Mouse (Mus musculus): ENCODE measurements around the gene Wwc1. TPM values are rescaled to one million over a fixed set of nuclear protein-coding genes. Genes with fewer than 3 reads are reported as not detected.

The Wwc1 gene
- 6.0 and 7.2 TPM in 2 replicates for polyA plus RNA-seq (2014; fragmentation: Nextera tagmentation; extraction: Ambion mirVana)

DNA sequence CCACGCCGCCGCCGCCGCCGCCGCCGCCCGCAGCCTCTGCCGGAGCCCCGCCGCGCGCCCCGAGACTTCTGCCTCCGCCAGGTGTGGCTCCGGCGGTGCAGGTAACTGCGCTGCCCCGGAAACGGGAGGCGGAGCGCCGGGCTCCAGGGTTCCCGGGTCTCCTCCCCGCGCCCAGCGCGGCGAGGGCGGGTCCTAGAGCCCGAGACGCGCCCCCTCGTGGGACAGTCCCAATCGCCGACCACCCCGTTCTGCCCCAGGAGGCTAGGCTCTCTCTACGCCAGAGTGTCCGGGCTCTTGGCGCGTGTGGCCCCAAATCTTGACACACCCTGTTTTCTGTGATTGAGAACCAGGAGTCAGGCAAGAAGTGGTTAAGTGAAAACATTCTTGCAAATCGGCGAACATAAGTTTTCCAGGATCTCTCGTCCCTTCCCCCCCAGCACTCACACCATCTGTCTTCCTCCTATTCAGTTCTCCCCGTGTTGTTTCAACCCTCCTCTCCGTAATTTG, at the start of gene Wwc1:
Gene Wwc1, minus strand, starts transcription at position 117 of the 507 bp plus-strand sequence.
- ATAC-seq (ENCODE audit: low read depth): peak; percentile 68
- Histone ChIP-seq H3K27me3 (ENCODE audit: control insufficient read depth, insufficient read depth, low read length) (no peaks in the 10 kb centered on the region), H3K4me3 (ENCODE audit: low read depth, low read length) (peak within 1 kb of the TSS; percentile 60), H3K9me3 (ENCODE audit: control insufficient read depth, low read length) (no peaks in the 10 kb centered on the region), H3K27ac (ENCODE audit: low read depth, low read length) (no peak within 1 kb of the TSS), H3K4me1 (ENCODE audit: control insufficient read depth, insufficient read depth, low read length) (peaks cover 9% of the 10 kb centered on the region; the same call in 1 of the 2 replicates), H3K9ac (replicated peaks; ENCODE audit: low read depth, low read length) (peak within 1 kb of the TSS; percentile 86), H3K4me2 (ENCODE audit: low read depth, low read length) (peak within 1 kb of the TSS; percentile 78), H3K36me3 (ENCODE audit: control insufficient read depth, insufficient read depth, low read length) (no peaks in the 10 kb centered on the region)
- WGBS: 0% methylated on average over 38 of the region's 47 CpGs

DNA sequence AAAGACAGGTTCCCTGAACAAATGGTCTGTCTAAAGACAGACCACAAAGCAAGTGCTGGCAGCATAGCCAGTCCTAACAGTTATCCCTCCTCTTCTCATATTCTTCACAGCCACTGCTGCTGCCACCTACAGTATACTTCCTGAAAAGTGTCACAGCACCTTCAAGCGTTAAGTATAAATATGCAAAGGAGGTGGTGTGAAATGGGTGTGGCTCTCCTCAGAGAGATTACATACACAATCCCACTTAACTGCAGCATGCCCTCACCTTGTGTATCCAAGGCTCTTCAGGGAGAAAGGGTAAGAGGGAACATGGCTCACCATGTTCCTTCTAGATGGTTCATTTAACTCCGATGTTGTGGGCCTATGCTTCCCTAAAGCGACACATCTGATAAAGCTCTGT, 39.7 kb upstream of the Wwc1 start:
- Histone ChIP-seq H3K27ac (ENCODE audit: low read depth, low read length) (no peak overlapping the region), H3K9ac (replicated peaks; ENCODE audit: low read depth, low read length) (no peak overlapping the region), H3K4me1 (ENCODE audit: control insufficient read depth, insufficient read depth, low read length) (no peaks in the 10 kb centered on the region), H3K4me3 (ENCODE audit: low read depth, low read length) (no peak overlapping the region), H3K27me3 (ENCODE audit: control insufficient read depth, insufficient read depth, low read length) (no peaks in the 10 kb centered on the region), H3K4me2 (ENCODE audit: low read depth, low read length) (no peak overlapping the region), H3K9me3 (ENCODE audit: control insufficient read depth, low read length) (no peaks in the 10 kb centered on the region), H3K36me3 (ENCODE audit: control insufficient read depth, insufficient read depth, low read length) (peaks cover 9% of the 10 kb centered on the region; the same call in 1 of the 2 replicates)
- WGBS: 65% methylated on average over 3 of the region's 3 CpGs
- no peak for ATAC-seq (ENCODE audit: low read depth)

DNA sequence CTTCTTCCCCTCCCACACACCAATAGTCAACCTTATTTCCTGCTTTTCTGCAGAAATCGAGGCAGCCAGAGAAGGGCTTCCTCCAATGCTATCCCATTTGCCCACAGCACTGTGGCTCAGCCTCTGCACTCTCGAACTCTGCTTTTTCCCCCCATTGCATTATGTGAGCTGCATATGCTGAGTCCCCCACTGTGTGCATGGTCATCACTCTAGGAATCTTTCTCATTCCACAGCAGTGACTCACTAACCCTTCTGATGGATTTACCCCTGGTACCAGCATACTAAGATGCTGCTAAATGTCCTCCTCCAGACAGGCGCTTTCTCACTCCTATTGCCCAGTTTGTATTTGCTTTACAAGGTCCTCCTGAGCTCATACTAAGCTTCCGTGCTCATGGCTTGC, 32.9 kb upstream of the Wwc1 start:
- Histone ChIP-seq H3K9ac (replicated peaks; ENCODE audit: low read depth, low read length) (no peak overlapping the region), H3K36me3 (ENCODE audit: control insufficient read depth, insufficient read depth, low read length) (no peaks in the 10 kb centered on the region), H3K27ac (ENCODE audit: low read depth, low read length) (no peak overlapping the region), H3K4me3 (ENCODE audit: low read depth, low read length) (no peak overlapping the region), H3K9me3 (ENCODE audit: control insufficient read depth, low read length) (no peaks in the 10 kb centered on the region), H3K27me3 (ENCODE audit: control insufficient read depth, insufficient read depth, low read length) (no peaks in the 10 kb centered on the region), H3K4me1 (ENCODE audit: control insufficient read depth, insufficient read depth, low read length) (peaks cover 6% of the 10 kb centered on the region; the same call in 1 of the 2 replicates), H3K4me2 (ENCODE audit: low read depth, low read length) (no peak overlapping the region)
- no peak for ATAC-seq (ENCODE audit: low read depth)
- 82% methylated on average over 4 of the region's 4 CpGs for WGBS

DNA sequence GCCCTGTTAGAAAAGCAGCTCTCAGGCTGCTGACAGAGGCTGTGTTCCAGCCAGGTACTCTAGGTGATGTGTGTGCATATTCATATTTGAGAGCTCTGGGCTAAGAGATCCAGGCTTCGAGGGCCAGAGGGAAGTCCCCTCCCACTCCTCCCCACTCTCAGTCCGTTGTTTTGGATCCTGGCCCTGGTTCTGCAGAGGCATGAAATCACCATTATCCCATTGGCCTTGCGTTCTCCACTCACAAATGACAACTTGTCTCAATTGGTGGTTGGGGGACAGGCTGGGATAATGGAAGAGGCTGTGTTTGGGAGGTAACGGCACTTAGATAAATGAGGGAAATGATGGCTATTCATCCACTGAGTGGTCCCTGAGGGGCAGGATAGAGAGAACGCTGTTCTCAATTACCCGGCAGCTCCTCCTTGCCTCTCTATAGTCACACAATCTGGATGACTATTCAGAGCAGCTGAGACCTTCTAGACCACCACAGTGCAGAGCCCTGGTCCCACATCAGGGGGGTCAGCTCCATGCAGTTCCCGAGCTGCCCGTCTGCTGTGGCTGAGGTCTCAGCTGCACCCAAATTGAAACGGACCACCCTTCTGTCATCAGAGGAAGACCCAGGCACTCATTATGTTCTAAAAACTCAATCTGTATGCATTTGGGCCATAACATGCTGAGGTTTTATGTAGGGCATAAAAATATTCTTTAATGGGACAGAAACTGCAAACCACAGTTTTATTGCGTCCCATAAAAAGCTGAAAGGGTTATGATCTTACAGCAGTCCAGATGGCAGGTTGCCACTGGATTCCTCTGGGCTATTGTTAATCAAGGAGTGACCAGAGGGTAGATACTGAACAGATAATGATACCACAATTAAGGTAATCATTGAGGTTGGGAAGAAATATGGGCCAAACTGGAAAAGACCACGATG, 29.2 kb upstream of the Wwc1 start:
- no peaks in the 10 kb centered on the region for H3K9me3 ChIP-seq (ENCODE audit: control insufficient read depth, low read length)
- H3K36me3 ChIP-seq (ENCODE audit: control insufficient read depth, insufficient read depth, low read length): 0 out of 2 replicates have a peak, but pooled peaks cover 3% of the 10 kb centered on the region
- no peaks in the 10 kb centered on the region for H3K27me3 ChIP-seq (ENCODE audit: control insufficient read depth, insufficient read depth, low read length)
- H3K4me3 ChIP-seq (ENCODE audit: low read depth, low read length): no peak overlapping the region
- ATAC-seq (ENCODE audit: low read depth): peak; percentile 92
- no peak overlapping the region for H3K4me2 ChIP-seq (ENCODE audit: low read depth, low read length)
- no peak overlapping the region for H3K9ac ChIP-seq (replicated peaks; ENCODE audit: low read depth, low read length)
- 12% methylated on average over 11 of the region's 11 CpGs for WGBS
- H3K4me1 ChIP-seq (ENCODE audit: control insufficient read depth, insufficient read depth, low read length): peaks cover 6% of the 10 kb centered on the region; the same call in 1 of the 2 replicates
- H3K27ac ChIP-seq (ENCODE audit: low read depth, low read length): 0 out of 2 replicates have a peak overlapping the region, but pooled peaks have one; percentile 34

DNA sequence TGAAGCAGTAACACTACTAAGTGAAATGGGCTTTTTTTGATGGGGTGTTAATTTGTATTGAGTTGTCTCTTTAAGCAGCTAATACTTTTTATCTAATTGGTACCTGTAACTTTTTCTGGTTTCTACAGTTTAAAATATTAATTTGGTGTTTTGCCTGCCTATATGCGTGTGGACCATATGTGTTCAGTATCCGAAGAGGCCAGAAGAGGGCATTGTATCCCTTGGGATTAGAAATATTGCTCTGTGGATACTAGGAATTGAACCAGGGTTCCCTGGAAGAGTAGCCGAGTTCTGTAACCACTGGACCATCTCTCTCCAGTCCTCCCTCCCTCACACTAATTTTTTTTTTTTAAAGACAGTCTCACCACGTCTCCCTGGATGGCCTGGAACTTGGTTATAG, 22.6 kb upstream of the Wwc1 start:
- Histone ChIP-seq H3K9ac (replicated peaks; ENCODE audit: low read depth, low read length) (no peak overlapping the region), H3K27me3 (ENCODE audit: control insufficient read depth, insufficient read depth, low read length) (no peaks in the 10 kb centered on the region), H3K36me3 (ENCODE audit: control insufficient read depth, insufficient read depth, low read length) (0 out of 2 replicates have a peak, but pooled peaks cover under 1% of the 10 kb centered on the region), H3K27ac (ENCODE audit: low read depth, low read length) (no peak overlapping the region), H3K4me2 (ENCODE audit: low read depth, low read length) (no peak overlapping the region), H3K9me3 (ENCODE audit: control insufficient read depth, low read length) (no peaks in the 10 kb centered on the region), H3K4me3 (ENCODE audit: low read depth, low read length) (no peak overlapping the region), H3K4me1 (ENCODE audit: control insufficient read depth, insufficient read depth, low read length) (peaks cover 12% of the 10 kb centered on the region)
- ATAC-seq (ENCODE audit: low read depth): no peak
- WGBS: 55% methylated on average over 4 of the region's 4 CpGs

DNA sequence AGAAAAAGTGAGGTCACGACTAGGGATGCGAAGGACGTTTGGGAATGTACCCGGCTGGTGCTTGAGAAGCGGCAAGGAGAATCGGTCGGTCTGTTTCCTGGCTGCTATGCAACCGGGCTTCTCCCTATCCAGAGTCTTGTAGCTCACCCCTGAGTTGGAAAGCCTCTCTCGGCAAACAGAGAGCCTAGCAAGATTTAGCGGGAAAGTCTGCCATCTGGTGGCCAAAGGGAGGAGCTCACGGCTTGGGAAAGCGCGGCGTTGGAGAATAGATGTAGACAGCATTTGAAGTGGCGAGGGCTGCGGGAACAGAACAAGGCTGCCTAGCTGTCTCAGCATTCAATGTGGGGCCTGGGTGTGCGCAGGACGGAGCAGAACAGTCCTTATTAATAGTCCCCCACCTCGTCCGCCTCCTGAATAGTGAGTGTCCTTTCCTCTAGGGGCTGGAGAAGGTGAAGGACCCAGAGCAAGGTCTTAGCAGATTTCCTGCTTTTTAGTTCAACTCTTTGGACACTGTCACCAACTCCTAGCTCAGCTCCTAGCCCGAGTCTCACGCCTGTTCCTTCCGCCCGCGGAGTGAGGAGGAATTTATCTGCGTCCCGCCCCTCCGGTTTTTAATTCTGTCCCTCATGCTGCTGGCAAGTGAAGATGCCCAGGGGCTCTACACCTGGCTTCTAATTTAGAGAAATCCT, 21.1 kb upstream of the Wwc1 start:
- Histone ChIP-seq H3K4me1 (ENCODE audit: control insufficient read depth, insufficient read depth, low read length) (peaks cover 12% of the 10 kb centered on the region), H3K4me3 (ENCODE audit: low read depth, low read length) (no peak overlapping the region), H3K36me3 (ENCODE audit: control insufficient read depth, insufficient read depth, low read length) (no peaks in the 10 kb centered on the region), H3K9me3 (ENCODE audit: control insufficient read depth, low read length) (no peaks in the 10 kb centered on the region), H3K27me3 (ENCODE audit: control insufficient read depth, insufficient read depth, low read length) (no peaks in the 10 kb centered on the region), H3K4me2 (ENCODE audit: low read depth, low read length) (peak overlapping the region; percentile 34), H3K27ac (ENCODE audit: low read depth, low read length) (no peak overlapping the region), H3K9ac (replicated peaks; ENCODE audit: low read depth, low read length) (no peak overlapping the region)
- WGBS: 5% methylated on average over 28 of the region's 28 CpGs
- peak; percentile 90 for ATAC-seq (ENCODE audit: low read depth)

DNA sequence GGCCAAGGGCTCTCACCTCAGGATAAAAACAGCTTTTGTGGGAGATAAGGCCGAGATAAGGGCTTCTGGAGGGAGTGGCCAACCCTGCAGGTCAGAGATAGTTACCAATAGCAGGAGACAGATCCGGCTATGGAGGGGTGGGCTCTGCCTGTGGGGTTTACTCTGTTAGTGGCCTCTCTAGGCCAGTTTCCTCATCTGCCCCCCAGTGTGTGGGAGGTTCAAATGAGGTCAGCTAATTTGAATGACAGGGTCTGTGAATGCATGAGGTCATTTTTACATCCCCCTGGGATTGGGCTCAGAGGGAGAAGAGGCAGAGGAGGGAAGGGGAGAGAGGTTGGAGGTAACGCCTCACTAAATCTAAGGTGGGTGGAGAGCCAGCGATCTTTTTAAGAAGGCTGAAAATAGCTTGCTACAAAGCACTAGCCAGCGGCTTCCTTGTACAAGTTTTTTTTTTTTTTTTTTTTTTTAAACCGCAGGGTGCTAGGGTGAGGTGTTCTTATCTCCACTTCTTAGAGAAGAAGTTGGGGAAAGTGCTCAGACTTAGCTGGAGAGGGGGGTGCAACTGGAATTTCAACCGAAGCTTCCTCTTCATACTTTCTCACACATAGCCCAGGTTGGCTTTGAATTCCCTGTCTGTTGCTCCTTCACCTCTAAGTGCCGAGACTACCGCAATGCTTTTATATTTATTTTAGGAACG, 20.4 kb upstream of the Wwc1 start:
- peaks cover 12% of the 10 kb centered on the region for H3K4me1 ChIP-seq (ENCODE audit: control insufficient read depth, insufficient read depth, low read length)
- H3K9me3 ChIP-seq (ENCODE audit: control insufficient read depth, low read length): no peaks in the 10 kb centered on the region
- H3K4me3 ChIP-seq (ENCODE audit: low read depth, low read length): no peak overlapping the region
- WGBS: 1% methylated on average over 10 of the region's 10 CpGs
- H3K36me3 ChIP-seq (ENCODE audit: control insufficient read depth, insufficient read depth, low read length): no peaks in the 10 kb centered on the region
- no peaks in the 10 kb centered on the region for H3K27me3 ChIP-seq (ENCODE audit: control insufficient read depth, insufficient read depth, low read length)
- ATAC-seq (ENCODE audit: low read depth): peak; percentile 32; the same call in 1 of the 2 replicates
- peak overlapping the region; percentile 34 for H3K4me2 ChIP-seq (ENCODE audit: low read depth, low read length)
- H3K9ac ChIP-seq (replicated peaks; ENCODE audit: low read depth, low read length): no peak overlapping the region
- no peak overlapping the region for H3K27ac ChIP-seq (ENCODE audit: low read depth, low read length)

DNA sequence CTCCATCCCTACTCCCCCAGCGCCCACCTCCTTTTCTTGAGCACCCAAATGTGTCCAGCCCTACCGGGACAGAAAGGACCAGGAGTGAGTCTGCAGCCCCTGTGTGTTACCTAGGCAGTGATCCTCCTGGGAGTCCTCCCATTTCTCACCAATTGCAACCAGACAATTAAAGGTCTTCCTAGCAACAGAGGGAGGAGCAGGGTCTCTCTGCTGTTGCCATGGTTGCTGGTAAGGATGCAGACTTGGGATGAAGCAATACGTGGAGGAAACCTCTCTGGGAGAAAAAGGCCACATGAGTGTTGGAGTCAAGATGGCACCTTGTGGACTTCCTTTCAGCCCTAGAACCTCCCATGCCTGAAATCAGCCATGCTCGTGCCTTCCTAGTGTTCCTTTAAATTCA, 19.7 kb upstream of the Wwc1 start:
- Histone ChIP-seq H3K9me3 (ENCODE audit: control insufficient read depth, low read length) (no peaks in the 10 kb centered on the region), H3K4me2 (ENCODE audit: low read depth, low read length) (no peak overlapping the region), H3K9ac (replicated peaks; ENCODE audit: low read depth, low read length) (0 out of 2 replicates have a peak overlapping the region, but pooled peaks have one; percentile 17), H3K4me3 (ENCODE audit: low read depth, low read length) (no peak overlapping the region), H3K36me3 (ENCODE audit: control insufficient read depth, insufficient read depth, low read length) (no peaks in the 10 kb centered on the region), H3K27me3 (ENCODE audit: control insufficient read depth, insufficient read depth, low read length) (no peaks in the 10 kb centered on the region), H3K27ac (ENCODE audit: low read depth, low read length) (no peak overlapping the region), H3K4me1 (ENCODE audit: control insufficient read depth, insufficient read depth, low read length) (peaks cover 12% of the 10 kb centered on the region)
- 3% methylated on average over 4 of the region's 4 CpGs for WGBS
- peak; percentile 26; the same call in 1 of the 2 replicates for ATAC-seq (ENCODE audit: low read depth)

All from neural tube, embryonic 14.5 days (tissue).